Mouse (Mus musculus) hindbrain, embryonic 14.5 days (tissue): Measurements from ENCODE around the gene Gm17349. TPM values are rescaled to one million over a fixed set of nuclear protein-coding genes. Genes with fewer than 3 reads are reported as not detected.
A peak's percentile ranks its signal among the peaks of the same experiment; 100 is the strongest.
"Not testable (repeated sequence)": the region's sequence is repeated elsewhere in the genome, so short reads cannot be mapped to it uniquely, and the experiment has no call there.

Experiments
- ATAC-seq: fragments of 200-750 bp; cut with Nextera tagmentation; 2 replicates; pipeline ENCODE4 v1.8.0; 2017; ENCODE audit warnings: moderate number of reproducible peaks, mild to moderate bottlenecking, moderate TSS enrichment, moderate library complexity; ENCODE audit not compliant: low FRiP score
- DNase-seq: peaks from one replicate; pipeline ENCODE4 v3.0.0-alpha.2; 2015; ENCODE audit warnings: low spot score
- H3K27ac ChIP-seq: fragments of 300-500 bp; sonication (generic); 2 replicates; pipeline ENCODE4 v1.5.1; 2014; ENCODE audit warnings: mild to moderate bottlenecking, moderate library complexity
- H3K27me3 ChIP-seq: fragments of 300-500 bp; sonication (generic); 2 replicates; pipeline ENCODE4 v1.6.1; 2014; ENCODE audit warnings: mild to moderate bottlenecking, low read length, mixed read lengths; ENCODE audit not compliant: control insufficient read depth, insufficient read depth
- H3K36me3 ChIP-seq: fragments of 300-500 bp; sonication (generic); replicated peaks from 2 replicates; pipeline ENCODE4 v1.6.1; 2014; ENCODE audit not compliant: control insufficient read depth, insufficient read depth
- H3K4me1 ChIP-seq: fragments of 300-500 bp; sonication (generic); replicated peaks from 2 replicates; pipeline ENCODE4 v1.6.1; 2014; ENCODE audit warnings: antibody characterized with exemption, low read length, mixed read lengths; ENCODE audit not compliant: control insufficient read depth, insufficient read depth
- H3K4me2 ChIP-seq: fragments of 300-500 bp; sonication (generic); replicated peaks from 2 replicates; pipeline ENCODE4 v1.6.1; 2014; ENCODE audit warnings: mild to moderate bottlenecking, moderate library complexity
- H3K4me3 ChIP-seq: fragments of 300-500 bp; sonication (generic); replicated peaks from 2 replicates; pipeline ENCODE4 v1.5.1; 2014; ENCODE audit warnings: mild to moderate bottlenecking, low read length
- H3K9ac ChIP-seq: fragments of 300-500 bp; sonication (generic); 2 replicates; pipeline ENCODE4 v1.6.1; 2014
- H3K9me3 ChIP-seq: fragments of 300-500 bp; sonication (generic); 2 replicates; pipeline ENCODE4 v1.6.1; 2016; ENCODE audit warnings: low read length; ENCODE audit not compliant: control insufficient read depth
- WGBS: fragments of 180-500 bp; shearing (Covaris S2); extraction: QIAGEN DNeasy Blood & Tissue Kit; methylation state at CpG from one replicate; pipeline ENCODE4 v1.1.7; 2014; 5-methylcytosine and 5-hydroxymethylcytosine counted together
- polyA plus RNA-seq: library from polyadenylated mRNA; unstranded; fragments of >200 nt; fragmentation: Nextera tagmentation; extraction: Ambion mirVana; gene quantifications from 2 replicates; pipeline ENCODE4 v1.2.1, GENCODE M21; 2014

Gm17349 gene
- polyA plus RNA-seq, 1 experiment from 2014 or later, result not detected

- Histone ChIP-seq H3K4me2 (peak overlapping the region; percentile 98), H3K9me3 (no peaks in the 10 kb centered on the region), H3K27me3 (no peaks in the 10 kb centered on the region), H3K4me1 (peaks cover 24% of the 10 kb centered on the region), H3K36me3 (peaks cover 74% of the 10 kb centered on the region), H3K27ac (peak overlapping the region; percentile 96), H3K4me3 (peak overlapping the region; percentile 63), H3K9ac (peak overlapping the region; percentile 89)
- DNase-seq, result no peak
- ATAC-seq, result no peak
- WGBS, result 55% methylated on average over 9 of the region's 9 CpGs
Observed at GRCm38 (mm10) chr15:99703104-99703503, 2.2 kb downstream of the Gm17349 start.

- no peaks in the 10 kb centered on the region for H3K27me3 ChIP-seq
- ATAC-seq (peak; percentile 96), DNase-seq (peak; percentile 95)
- H3K4me2 ChIP-seq, result peak within 1 kb of the TSS; percentile 98
- no peaks in the 10 kb centered on the region for H3K9me3 ChIP-seq
- H3K36me3 ChIP-seq, result peaks cover 74% of the 10 kb centered on the region
- WGBS, result 1% methylated on average over 46 of the region's 71 CpGs
- peak within 1 kb of the TSS; percentile 96 for H3K27ac ChIP-seq
- peak within 1 kb of the TSS; percentile 63 for H3K4me3 ChIP-seq
- peak within 1 kb of the TSS; percentile 89 for H3K9ac ChIP-seq
- peaks cover 24% of the 10 kb centered on the region for H3K4me1 ChIP-seq
Observed at GRCm38 (mm10) chr15:99701999-99702900, 3.0 kb downstream of the Gm17349 start, which contains the start of gene Smarcd1. Gene Smarcd1 (plus strand): TSS chr15:99702129.

- ATAC-seq, H3K9me3 ChIP-seq, H3K27me3 ChIP-seq, DNase-seq: not testable (repeated sequence)
- peak overlapping the region; percentile 89 for H3K9ac ChIP-seq
- peak overlapping the region; percentile 98 for H3K4me2 ChIP-seq
- H3K4me3 ChIP-seq, result peak overlapping the region; percentile 63
- 49% methylated on average over 16 of the region's 16 CpGs for WGBS
- H3K27ac ChIP-seq, result peak overlapping the region; percentile 96
- peaks cover 24% of the 10 kb centered on the region for H3K4me1 ChIP-seq
- H3K36me3 ChIP-seq, result peaks cover 74% of the 10 kb centered on the region
Observed at GRCm38 (mm10) chr15:99701640-99701998, 3.7 kb downstream of the Gm17349 start.

- peaks cover 75% of the 10 kb centered on the region for H3K36me3 ChIP-seq
Observed at GRCm38 (mm10) chr15:99700219-99701106, 4.8 kb downstream of the Gm17349 start.

GRCm38 (mm10) chr15:99699715-99700114 is 5.6 kb downstream of the Gm17349 start:
- 84% methylated on average over 10 of the region's 10 CpGs for WGBS
- peaks cover 76% of the 10 kb centered on the region for H3K36me3 ChIP-seq
- H3K27ac ChIP-seq, result no peak overlapping the region

More at GRCm38 (mm10) chr15:99700219-99701106, 4.8 kb downstream of the Gm17349 start:
- Histone ChIP-seq H3K4me2 (no peak overlapping the region), H3K4me3 (no peak overlapping the region), H3K27ac (no peak overlapping the region), H3K4me1 (peaks cover 24% of the 10 kb centered on the region), H3K9me3 (no peaks in the 10 kb centered on the region), H3K9ac (no peak overlapping the region), H3K27me3 (no peaks in the 10 kb centered on the region)
- no peak for ATAC-seq
- no peak for DNase-seq
- WGBS, result 90% methylated on average over 18 of the region's 18 CpGs

GRCm38 (mm10) chr15:99698533-99699085 is 6.7 kb downstream of the Gm17349 start:
- H3K27ac ChIP-seq, result no peak overlapping the region
- ATAC-seq (no peak), DNase-seq (no peak)
- no peak overlapping the region; the same call in 1 of the 2 replicates for H3K9ac ChIP-seq
- 44% methylated on average over 20 of the region's 20 CpGs for WGBS
- H3K4me1 ChIP-seq, result peaks cover 10% of the 10 kb centered on the region
- H3K4me2 ChIP-seq, result no peak overlapping the region
- H3K27me3 ChIP-seq, result no peaks in the 10 kb centered on the region
- no peak overlapping the region for H3K4me3 ChIP-seq
- H3K9me3 ChIP-seq, result no peaks in the 10 kb centered on the region
- peaks cover 68% of the 10 kb centered on the region for H3K36me3 ChIP-seq

More at GRCm38 (mm10) chr15:99699715-99700114, 5.6 kb downstream of the Gm17349 start:
- peaks cover 21% of the 10 kb centered on the region for H3K4me1 ChIP-seq
- H3K4me2 ChIP-seq, result no peak overlapping the region
- H3K27me3 ChIP-seq, result no peaks in the 10 kb centered on the region
- H3K9ac ChIP-seq, result no peak overlapping the region
- DNase-seq (no peak), ATAC-seq (no peak)
- H3K4me3 ChIP-seq, result no peak overlapping the region
- H3K9me3 ChIP-seq, result no peaks in the 10 kb centered on the region

- ATAC-seq (no peak), DNase-seq (no peak)
- Histone ChIP-seq H3K36me3 (peaks cover 69% of the 10 kb centered on the region), H3K9ac (no peak overlapping the region), H3K4me3 (no peak overlapping the region), H3K4me1 (no peaks in the 10 kb centered on the region), H3K9me3 (no peaks in the 10 kb centered on the region), H3K4me2 (no peak overlapping the region), H3K27me3 (no peaks in the 10 kb centered on the region), H3K27ac (no peak overlapping the region)
- 45% methylated on average over 2 of the region's 2 CpGs for WGBS
Observed at GRCm38 (mm10) chr15:99697309-99697708, 8.0 kb downstream of the Gm17349 start.

- H3K9ac ChIP-seq, result peak overlapping the region; percentile 2; the same call in 1 of the 2 replicates
- DNase-seq, result no peak
- no peaks in the 10 kb centered on the region for H3K27me3 ChIP-seq
- H3K4me1 ChIP-seq, result peaks cover 6% of the 10 kb centered on the region; the same call in 1 of the 2 replicates
- WGBS, result 37% methylated on average over 9 of the region's 9 CpGs
- 0 out of 2 replicates have a peak overlapping the region, but pooled peaks have one; percentile 22 for H3K4me2 ChIP-seq
- no peaks in the 10 kb centered on the region for H3K9me3 ChIP-seq
- H3K27ac ChIP-seq, result 0 out of 2 replicates have a peak overlapping the region, but pooled peaks have one; percentile 27
- ATAC-seq, result no peak
- H3K36me3 ChIP-seq, result peaks cover 33% of the 10 kb centered on the region
- no peak overlapping the region for H3K4me3 ChIP-seq
Observed at GRCm38 (mm10) chr15:99691976-99692375, 13.3 kb downstream of the Gm17349 start.
